Mouse (Mus musculus) mouse embryonic stem cell (cell line): ENCODE measurements at regions not wholly inside any gene's neighbourhood (a gene's known extent, or its start where the extent isn't known, plus 50 kb on each side); places are given as distances from the start of the nearest gene placed in this dataset.

ENCODE experiments used
- in situ Hi-C, 2 experiments: fragments of 300-500 bp; cut with MboI; formaldehyde crosslinking; loops; 1 replicate in 1 of 2; 3 replicates in 1 of 2; pipeline ENCODE4 v1.14.3; 2019 to 2020; ENCODE audit warnings: low sequenced_read_pairs in 2 of 2, low pct_unique_long_range_greater_than_20kb in 1 of 2, mixed read lengths in 1 of 2; ENCODE audit not compliant: unreplicated experiment in 1 of 2

- in situ Hi-C loops = no loop called here
Measured at GRCm38 (mm10) chr4:64723296-64723695, 400.7 kb upstream of the Pappa start.

- in situ Hi-C loops = no loop called here
Measured at GRCm38 (mm10) chr4:64724851-64725250, 399.1 kb upstream of the Pappa start.

DNA sequence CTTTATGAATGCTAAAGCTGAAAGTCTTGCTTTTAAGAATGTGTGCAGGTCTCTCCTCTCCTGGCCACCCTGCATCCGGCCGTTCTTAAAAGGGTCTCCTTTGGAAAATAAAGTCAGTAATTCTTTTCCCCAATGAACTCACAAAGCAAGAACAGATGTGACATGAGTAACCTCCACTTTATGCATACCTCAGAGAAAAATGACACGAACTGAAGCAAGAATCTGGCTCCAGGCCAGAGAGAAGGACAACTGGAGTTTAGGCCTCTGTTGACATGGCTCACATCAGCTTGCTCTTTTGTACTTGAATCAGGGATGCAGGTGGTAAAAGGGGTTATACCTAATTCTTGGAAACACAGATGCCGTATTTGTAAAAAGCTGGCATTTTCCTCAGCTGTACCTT, 368.0 kb upstream of the Pappa start:
- in situ Hi-C loops = no loop called here

GRCm38 (mm10) chr4:64768610-64769009, 355.4 kb upstream of the Pappa start:
- in situ Hi-C loops = no loop called here

DNA sequence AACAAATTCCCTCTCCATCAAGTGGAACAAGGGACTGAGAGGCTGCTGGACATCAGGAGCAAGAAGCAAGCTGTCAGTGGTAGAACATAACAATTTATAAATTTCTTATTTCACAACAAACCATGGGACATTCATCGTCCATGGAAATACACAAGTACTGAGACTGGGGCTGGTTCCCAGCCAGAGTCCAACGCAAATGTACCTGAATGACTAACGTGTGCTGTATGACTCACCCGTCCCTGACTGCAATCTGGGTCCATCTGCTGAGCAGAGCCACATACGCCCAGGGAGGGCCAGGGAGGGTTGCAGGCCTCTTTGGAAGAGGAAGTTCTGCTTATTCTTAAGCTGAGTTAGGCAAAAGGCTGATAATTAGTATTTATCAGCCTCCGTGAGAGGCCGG, 320.1 kb upstream of the Pappa start:
- in situ Hi-C loops = no loop called here

DNA sequence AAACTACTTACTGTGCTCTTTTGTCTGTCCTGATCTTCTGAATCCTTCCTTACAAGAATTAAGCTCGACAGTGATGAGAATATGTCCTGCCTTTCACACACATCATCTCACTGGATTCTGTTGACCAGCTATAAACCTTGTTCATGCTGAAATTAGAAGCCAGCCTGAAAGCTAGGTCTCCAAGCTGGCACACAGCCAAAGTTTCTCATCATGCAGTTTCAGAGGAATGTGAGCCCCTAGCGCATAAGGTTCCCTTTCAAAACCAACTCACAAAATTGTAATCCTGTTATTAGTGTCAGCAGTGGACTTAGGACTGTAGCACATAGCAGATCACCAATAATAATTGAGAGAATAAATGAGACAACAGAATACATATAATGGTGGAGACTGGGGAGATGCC, 319.0 kb upstream of the Pappa start:
- in situ Hi-C loops = no loop called here

- in situ Hi-C loops = no loop called here
Measured at GRCm38 (mm10) chr4:64807148-64807547, 316.8 kb upstream of the Pappa start.

DNA sequence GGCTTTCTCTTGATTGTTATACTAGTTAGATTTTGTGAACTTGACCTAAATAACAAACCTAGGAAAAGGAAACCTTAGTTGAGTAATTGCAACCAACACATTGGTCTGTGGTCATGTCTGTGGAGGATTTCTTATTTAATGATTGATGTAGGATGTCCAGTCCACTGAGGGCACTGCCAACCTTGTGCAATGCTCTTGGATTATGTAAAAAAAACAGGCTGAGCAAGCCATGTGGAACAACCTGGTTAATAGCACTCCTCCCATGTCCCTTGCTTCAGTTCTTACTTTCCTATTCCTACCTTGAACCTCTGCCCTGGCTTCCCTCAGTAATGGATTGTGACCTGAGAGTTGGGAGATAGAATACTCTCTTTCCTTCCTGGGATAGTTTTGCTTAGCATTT, 312.0 kb upstream of the Pappa start:
- in situ Hi-C loops = no loop called here

DNA sequence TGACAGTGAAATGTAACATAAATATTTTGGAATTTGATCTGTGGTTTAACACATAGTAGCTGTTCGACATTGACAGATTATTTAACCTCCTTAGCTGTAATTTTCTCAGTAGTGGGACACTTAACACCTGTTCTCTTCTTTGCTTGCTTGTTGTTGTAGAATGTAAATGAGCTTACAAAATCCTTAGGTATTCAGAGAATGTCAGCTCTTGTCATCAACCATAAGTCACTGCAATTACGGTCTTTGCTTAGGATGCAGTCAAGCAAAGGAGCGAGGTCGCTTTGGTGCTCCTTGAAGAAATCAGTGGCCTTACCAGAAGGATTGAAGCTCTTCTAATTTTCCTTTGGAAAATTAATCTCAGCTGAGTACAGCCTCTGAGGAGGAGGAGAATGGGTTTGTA, 311.2 kb upstream of the Pappa start:
- in situ Hi-C loops = no loop called here

GRCm38 (mm10) chr4:64832882-64833281, 291.1 kb upstream of the Pappa start:
- in situ Hi-C loops = no loop called here

- in situ Hi-C loops = no loop called here
Measured at GRCm38 (mm10) chr4:64874521-64874920, 249.5 kb upstream of the Pappa start.

DNA sequence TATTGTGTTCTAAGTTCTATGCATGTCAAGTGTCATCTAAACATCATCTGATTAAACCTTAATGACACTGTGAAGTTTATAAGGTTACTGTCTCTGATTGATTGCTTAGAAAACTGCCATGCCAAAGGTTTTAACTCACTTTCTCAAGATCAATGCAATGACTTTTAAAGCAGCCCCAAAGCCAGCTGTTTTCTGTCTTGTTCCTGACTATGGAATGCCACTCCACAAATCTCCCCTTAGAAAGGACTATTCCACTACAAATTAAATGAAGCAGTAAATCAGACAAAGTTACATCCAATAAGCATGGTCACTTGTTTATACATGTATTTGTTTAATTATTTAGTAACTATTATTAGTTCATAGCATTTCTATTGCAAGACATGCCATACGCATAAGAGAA, 247.1 kb upstream of the Pappa start:
- in situ Hi-C loops = no loop called here

DNA sequence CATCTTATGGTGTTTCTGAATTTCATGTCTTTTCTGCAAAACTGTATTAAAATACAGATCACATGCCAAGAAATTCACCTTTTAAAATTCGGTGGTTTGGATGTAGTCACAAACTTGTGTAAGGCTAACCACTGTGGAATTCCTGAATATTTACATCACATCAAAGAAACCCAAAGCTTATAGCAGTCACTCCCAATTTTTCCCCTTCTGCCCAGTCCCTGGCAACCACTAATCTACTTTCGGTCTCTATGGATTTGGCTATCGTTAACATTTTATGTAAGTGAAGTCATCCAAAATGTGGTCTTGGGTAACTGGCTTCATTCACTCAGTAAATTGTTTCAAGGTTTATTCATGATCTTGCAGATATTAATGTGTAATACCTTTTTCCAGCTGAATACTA, 226.0 kb upstream of the Pappa start:
- in situ Hi-C loops = no loop called here

DNA sequence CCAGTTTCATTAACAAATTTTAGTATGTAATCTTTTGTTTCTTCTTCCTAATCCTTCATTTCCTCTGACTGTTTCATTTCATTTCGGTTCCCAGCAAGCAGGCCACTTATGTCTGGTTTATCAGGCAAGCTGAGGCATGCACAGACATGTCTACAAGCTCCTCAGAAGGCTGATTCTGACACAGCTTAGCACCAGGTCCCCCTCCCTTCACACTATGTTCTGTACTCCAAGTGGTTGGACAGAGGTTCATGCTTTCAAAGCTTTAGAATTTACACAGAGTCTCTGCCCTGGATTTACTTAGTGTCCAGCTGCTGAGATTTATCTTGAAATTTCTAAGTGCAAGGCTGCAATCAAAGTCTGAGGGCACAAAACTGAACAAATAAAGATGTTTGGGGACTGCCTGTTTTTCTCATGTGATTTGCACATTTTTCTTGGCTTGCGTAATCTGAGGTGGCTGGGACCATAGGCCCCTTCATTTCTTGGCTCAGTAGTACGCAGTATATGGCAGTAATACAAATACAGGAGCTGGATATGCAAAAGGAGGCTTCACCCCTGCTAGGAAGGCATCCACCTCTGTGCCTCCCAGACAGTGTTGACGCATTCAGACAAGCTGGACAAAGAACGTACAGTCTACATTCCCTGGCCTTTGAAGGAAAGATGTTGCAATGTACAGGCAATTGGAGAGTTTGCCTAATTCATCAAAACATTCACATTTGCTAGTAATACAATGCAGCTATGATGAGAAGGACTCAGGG, 222.7 kb upstream of the Pappa start:
- in situ Hi-C loops = no loop called here

DNA sequence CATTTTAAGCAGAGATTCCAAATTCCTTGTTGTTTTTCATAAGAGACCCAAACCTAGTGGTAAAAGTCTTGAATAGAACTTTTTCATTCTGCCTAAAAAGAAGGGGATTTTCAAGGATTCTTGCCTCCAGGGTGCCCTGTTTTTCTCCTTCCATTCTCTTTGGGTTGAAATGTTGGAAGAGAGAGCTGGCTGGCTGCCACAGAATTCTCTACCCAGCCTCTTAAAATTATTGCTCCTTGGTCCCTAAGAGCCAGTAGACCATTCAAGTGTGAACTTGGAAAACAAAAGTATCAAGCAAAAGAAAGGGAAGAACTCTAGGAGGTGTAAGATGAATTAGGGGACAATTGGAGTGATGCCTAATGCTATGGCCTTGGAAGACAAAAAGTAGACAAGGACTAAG, 200.2 kb upstream of the Pappa start:
- in situ Hi-C loops = no loop called here

- in situ Hi-C loops = no loop called here
Measured at GRCm38 (mm10) chr4:64928553-64928952, 195.4 kb upstream of the Pappa start.

- in situ Hi-C loops = no loop called here
Measured at GRCm38 (mm10) chr4:64945547-64945946, 178.4 kb upstream of the Pappa start.

GRCm38 (mm10) chr4:64952651-64953050, 171.3 kb upstream of the Pappa start:
- in situ Hi-C loops = no loop called here

GRCm38 (mm10) chr4:64958843-64959242, 165.1 kb upstream of the Pappa start:
- in situ Hi-C loops = no loop called here

GRCm38 (mm10) chr4:64961796-64962195, 162.2 kb upstream of the Pappa start:
- in situ Hi-C loops = no loop called here
